Mouse (Mus musculus) layer of hippocampus, adult 2 months (tissue): ENCODE data around the gene Ryr2. TPM values are rescaled to one million over a fixed set of nuclear protein-coding genes. Genes with fewer than 3 reads are reported as not detected.
"Not testable (repeated sequence)": the region's sequence is repeated elsewhere in the genome, so short reads cannot be mapped to it uniquely, and the experiment has no call there.

Experiments used
- DNase-seq, 2 experiments: peaks; one replicate each; pipeline ENCODE4 v3.0.0; 2022; ENCODE audit warnings: low spot score in 2 of 2
- H3K27ac ChIP-seq: fragments of 200-600 bp; 2 replicates; pipeline ENCODE4 v1.8.1; 2022
- H3K4me3 ChIP-seq: fragments of 200-600 bp; 2 replicates; pipeline ENCODE4 v1.8.1; 2022; ENCODE audit warnings: mild to moderate bottlenecking
- CTCF ChIP-seq: fragments of 200-600 bp; conservative IDR thresholded peaks from 2 replicates; pipeline ENCODE4 v1.8.1; 2022; ENCODE audit warnings: antibody characterized with exemption, mild to moderate bottlenecking, moderate library complexity
- long read RNA-seq, 2 experiments: library from polyadenylated mRNA; stranded (forward); transcript quantifications; one replicate each; pipeline ENCODE4 v2.0.0; 2021; ENCODE audit warnings: borderline mapping rate in 2 of 2
- total RNA-seq, 2 experiments: library from RNA; stranded (reverse); gene quantifications; 2 replicates each; pipeline ENCODE4 v1.2.3; 2021

The Ryr2 gene
- total RNA-seq, result 100 to 1,000 TPM; 251 to 264 TPM
- long read RNA-seq, experiment 1, partial matches to known transcripts, result 1 of 9 reads
- long read RNA-seq, experiment 1, other reads (novel, unspliced or antisense), result 8 of 9 reads
- long read RNA-seq, experiment 2, partial matches to known transcripts, result 5 of 13 reads
- long read RNA-seq, experiment 2, other reads (novel, unspliced or antisense), result 8 of 13 reads

DNA sequence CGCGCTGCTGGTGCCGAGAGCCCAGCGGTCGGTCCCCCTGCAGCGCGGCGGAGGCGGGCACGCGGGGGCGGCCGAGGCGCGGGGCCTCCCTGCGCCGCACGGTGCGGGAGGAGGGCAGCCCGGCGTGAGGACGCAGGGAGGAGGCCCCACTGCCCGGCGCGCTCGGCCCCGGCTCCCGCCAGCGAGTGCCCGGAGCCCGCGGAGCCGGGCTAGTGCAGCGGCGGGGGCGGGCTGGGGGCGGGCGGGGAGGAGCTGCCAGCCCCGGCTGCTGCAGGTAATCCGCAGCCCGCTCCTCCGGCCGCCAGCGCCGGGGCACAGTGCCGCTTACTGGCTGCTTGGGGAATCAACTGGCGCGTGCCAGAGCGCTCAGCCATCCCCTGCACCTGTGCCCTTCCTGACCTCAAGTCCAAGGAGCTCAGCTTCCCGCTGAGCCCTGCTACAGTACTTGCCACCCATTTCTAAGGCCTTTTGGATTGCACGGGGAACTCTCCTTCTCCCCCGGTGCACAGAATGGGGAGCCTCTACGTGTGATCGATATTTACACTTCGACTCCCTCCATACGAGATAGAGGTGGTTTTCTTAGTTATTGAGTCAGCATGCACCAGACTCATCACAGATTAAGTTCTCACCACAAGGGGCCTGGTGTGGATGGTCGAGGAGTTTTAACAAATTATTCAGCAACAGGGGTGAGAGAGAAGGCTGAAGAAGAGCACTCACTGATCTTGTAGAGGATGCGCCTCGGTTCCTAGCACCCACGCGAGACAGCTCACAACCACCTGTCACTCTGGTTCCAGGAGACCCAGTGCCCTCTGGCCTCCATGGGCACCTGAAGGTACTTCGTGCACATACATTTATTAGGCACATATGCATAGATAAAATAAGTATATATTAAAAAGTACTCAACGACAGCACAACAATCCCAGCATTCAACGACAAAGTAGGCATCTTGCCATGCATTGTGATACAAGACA is at the start of gene Ryr2:
Ryr2 (minus strand) TSS at position 284 of the 971 bp plus-strand sequence.
- TF ChIP-seq CTCF, result peak; percentile 89
- H3K4me3 ChIP-seq, result peak within 1 kb of the TSS; percentile 67
- H3K27ac ChIP-seq, result peak within 1 kb of the TSS; percentile 99
- peak; percentile 60 to 70 for DNase-seq

DNA sequence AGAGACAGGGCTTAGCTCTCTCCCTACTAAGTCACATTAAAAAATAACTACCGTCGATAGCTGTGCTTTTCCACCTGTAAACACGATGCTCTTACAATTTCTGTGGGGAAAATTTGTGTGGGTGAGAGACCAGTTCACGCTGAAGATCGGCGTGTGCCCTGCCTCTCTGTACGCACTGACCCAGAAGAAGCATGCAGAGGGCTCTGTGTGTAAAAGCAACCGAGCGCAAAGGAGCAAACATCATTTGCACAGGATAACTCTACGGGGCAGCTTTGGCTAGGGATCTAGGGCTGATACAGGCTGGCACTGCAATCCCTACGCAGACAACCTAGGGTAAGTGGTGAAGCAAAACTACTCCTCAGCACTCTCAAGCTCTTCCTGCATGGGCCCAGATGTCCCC is 47.2 kb upstream of the Ryr2 start:
- no peak for DNase-seq
- no peak for TF ChIP-seq CTCF
- Histone ChIP-seq H3K4me3 (no peak overlapping the region), H3K27ac (no peak overlapping the region)

DNA sequence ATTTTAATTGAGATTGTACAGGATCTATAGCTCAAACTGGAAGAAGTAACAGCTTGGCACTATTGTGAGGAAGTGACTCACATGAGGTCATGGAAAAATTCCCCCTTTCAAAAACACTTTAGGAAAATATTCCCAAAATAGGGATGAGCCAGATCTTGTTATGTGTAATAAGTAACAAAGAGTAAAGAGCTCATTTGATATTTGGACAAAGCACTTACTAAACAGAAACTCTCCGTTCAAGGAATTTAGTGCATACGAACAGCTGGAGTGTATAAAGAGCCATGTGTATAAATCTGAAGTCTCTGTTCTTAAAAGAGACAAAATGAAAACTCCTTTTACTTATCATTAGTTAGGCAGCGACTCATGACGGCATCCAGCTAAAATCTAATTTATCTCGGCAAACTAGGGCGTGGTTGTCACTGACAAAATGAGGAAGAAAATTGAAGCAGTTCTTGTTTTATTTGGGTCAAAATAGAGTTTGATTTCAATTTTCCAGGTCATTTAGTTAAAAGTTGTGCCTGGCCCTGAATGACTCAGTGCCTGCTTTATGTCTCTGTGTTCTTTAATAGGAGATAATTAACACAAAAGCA is 40.3 kb upstream of the Ryr2 start:
- Histone ChIP-seq H3K27ac (no peak overlapping the region), H3K4me3 (no peak overlapping the region)
- TF ChIP-seq CTCF, result no peak

DNA sequence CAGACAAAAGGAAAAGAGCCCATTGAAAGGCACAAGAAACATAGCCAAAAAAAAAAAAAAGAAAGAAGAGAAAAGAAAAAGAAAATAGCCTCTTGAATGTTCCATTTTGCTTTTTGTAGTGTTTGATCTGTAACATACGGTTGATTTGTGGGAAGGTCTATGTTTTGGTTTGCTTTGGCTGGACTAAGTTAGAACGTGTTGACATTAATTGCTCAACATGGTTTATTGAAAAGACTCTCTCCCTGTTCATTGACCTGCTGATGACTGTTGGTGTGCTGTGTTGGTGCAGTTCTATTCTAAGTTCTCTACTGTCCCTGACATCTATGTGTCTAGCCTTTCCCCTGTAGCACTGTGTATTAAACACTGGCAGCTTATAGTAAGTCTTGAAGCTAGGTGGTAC is 39.7 kb upstream of the Ryr2 start:
- DNase-seq, result no peak
- Histone ChIP-seq H3K27ac (no peak overlapping the region), H3K4me3 (no peak overlapping the region)
- no peak for TF ChIP-seq CTCF

More for the DNA sequence above, 40.3 kb upstream of the Ryr2 start:
- no peak for DNase-seq

DNA sequence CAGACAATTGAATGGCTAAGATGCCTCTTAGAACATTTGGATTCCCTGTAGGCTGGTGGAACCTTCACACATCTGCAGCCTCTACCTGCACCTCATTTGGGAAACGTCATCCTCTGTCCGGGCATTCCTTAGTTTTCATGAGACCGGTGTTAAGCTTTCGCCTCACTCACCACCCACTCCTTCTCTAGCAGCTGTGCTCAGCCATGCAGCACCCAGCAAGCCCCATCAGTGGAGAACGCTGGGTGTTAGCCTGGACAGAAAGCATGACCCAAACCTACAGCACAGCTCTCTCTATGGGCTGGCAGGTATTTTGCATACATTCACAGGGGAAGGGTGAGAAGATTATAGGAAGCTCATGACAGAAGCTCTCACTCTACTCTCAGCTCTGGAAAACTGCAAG is 36.6 kb upstream of the Ryr2 start:
- TF ChIP-seq CTCF, result no peak
- no peak for DNase-seq
- Histone ChIP-seq H3K4me3 (no peak overlapping the region), H3K27ac (no peak overlapping the region)

DNA sequence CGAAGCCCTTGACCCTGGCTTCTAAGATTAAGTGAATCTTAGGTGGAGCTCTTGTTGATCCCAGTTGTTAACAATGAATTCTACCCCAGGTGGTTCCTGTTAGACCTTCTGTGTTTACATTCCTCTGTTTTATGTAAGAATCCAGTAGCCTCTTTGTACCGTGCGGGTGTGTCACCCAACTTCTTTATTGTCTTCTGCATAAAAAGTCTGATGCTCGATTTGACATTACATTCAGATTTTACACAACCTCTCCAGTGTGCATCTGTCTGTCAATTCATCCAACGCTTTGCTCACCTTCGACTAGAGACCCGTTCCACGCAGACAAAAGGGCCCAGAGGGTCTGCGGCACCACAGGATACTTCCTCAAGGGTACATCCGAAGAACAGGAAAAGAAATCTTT is 29.7 kb upstream of the Ryr2 start:
- not testable (repeated sequence) for DNase-seq, H3K4me3 ChIP-seq, H3K27ac ChIP-seq

DNA sequence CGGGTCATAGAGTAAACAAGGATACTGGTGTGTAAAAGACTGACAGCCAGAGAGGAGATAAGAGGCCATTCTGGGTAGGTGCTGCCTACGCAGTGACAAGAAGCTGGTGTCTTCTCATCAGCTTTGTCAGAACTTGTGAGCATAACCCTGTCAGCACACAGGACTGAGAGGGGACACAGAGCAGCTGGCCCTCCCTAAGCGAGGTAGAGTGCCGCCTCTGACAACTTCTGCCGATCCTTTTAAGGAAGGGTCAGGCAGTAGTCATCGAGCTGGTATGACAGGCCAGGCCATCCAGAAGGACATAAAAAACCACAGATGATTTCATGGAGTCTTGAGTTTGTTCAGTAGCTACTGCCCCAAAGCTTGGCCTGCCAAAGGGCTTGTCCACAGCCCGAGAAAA is 26.8 kb upstream of the Ryr2 start:
- Histone ChIP-seq H3K27ac (no peak overlapping the region), H3K4me3 (no peak overlapping the region)
- no peak for TF ChIP-seq CTCF
- no peak for DNase-seq

DNA sequence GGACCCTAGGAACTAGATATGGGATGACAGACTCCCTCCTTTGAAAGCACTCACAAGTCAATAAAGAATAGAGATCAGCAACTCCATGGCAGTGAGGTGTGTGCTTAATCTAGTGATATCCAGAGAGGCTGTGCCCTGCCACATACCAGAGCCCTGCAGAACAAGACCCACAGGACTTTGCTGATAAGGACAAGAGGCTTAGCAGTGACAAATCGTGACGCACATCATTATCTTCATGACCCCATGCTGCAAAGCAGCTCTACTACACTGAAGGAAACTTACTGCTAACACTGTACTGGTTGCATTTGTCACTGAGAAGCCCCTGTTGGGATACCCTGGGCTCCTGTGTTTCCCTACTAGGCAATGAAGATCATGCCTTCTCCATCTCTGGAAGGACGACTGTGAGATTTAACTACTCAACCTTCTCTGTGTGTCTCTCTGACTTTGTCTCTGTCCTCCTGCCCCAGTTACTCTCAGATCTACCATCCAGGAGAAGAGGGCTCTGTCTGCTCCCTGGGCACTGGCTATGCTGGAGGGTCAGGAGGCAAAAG is 25.5 kb upstream of the Ryr2 start:
- TF ChIP-seq CTCF, result no peak
- DNase-seq, result no peak
- H3K27ac ChIP-seq, result no peak overlapping the region
- H3K4me3 ChIP-seq, result no peak overlapping the region

DNA sequence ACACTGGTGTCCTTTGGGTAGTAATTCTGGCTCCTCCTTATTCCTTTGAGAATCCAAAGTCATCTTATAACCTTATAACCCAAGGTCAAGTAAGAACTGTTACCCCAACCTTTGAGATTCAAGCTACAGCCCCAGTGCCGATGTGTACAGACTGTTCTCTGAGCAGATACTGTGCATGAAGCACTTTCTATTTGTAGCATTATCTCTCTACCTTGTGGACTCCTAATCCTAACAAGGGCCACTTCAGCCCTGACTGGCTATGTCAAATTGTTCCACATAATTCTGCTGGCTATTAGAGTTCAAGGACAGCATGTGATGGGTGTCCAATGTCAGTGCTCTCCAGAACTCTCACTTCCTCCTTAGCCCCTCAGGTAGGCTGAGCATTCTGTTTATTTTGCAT is 22.4 kb upstream of the Ryr2 start:
- H3K4me3 ChIP-seq, result no peak overlapping the region
- no peak for DNase-seq
- no peak overlapping the region for H3K27ac ChIP-seq
- TF ChIP-seq CTCF, result no peak

DNA sequence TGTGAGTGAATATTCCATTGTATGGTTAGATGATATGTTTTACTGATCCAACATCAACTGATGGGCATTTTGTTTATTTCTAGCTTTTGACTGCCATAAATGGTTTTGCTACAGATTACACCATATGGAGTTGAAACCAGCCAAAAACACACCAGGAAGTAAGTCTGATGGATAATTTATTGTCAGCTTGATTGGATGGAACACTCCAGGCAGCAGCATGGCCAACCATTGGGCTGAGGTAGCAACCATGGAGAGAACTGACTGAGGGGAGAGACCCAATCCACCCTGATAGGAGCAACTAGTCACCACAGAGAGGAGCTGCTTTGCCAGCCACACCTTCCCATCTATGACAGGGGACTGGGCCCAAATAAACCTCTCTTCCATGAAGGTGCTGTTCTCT is 19.4 kb upstream of the Ryr2 start:
- no peak overlapping the region for H3K4me3 ChIP-seq
- no peak for DNase-seq
- peak overlapping the region; percentile 7; the same call in 1 of the 2 replicates for H3K27ac ChIP-seq
- no peak for TF ChIP-seq CTCF

DNA sequence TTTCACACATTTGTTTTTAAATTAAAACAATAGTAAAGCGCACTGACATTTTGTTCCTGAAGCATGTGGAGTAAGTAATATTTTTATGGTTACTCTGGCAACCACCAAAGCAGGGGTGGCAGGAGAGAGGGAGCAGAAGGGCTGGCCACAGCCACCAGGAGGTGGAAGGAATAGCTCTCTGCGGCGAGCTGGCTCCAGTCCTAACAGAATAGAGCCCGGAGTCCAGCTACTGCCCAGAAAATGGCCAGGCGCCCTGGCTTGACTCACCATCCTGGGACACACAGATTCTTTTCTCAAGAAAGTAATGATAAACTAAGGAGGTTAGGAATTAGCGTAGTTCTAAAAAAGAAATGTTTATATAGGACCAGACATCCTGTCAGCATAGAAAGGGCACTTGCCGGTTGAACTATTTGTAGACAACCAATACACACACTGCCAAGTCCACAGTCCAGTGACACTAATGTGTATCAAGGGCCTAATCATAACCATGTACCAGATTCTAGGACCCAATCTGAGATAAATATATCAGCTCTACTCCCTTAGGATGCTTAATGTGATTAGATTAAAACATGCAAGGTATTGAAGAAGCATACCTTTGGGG is 18.3 kb upstream of the Ryr2 start:
- Histone ChIP-seq H3K4me3 (no peak overlapping the region), H3K27ac (peak overlapping the region; percentile 80)
- peak in 1 of 2 experiments; percentile 40 for DNase-seq
- peak; percentile 54 for TF ChIP-seq CTCF

DNA sequence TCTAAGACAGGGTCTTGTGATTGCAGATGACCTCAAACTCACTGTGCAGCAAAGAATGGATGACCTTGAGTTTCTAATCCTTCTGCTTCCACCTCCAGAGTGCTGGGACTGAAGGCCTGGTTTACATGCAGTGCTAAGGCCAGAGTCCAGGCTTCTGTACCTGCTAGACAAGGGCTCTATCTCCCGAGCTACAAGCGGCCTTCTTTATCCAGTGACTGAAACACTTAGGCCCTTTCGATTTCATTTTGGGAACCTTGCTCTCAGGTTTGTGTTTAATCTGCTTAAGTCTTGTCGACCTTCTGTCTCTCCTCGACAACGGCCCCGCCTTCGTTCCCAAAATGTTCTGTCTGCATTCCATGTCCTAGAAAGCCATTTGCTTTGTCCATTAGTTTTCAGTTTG is 8.8 kb upstream of the Ryr2 start:
- H3K27ac ChIP-seq, result no peak overlapping the region
- DNase-seq, result no peak
- no peak overlapping the region for H3K4me3 ChIP-seq
- no peak for TF ChIP-seq CTCF

DNA sequence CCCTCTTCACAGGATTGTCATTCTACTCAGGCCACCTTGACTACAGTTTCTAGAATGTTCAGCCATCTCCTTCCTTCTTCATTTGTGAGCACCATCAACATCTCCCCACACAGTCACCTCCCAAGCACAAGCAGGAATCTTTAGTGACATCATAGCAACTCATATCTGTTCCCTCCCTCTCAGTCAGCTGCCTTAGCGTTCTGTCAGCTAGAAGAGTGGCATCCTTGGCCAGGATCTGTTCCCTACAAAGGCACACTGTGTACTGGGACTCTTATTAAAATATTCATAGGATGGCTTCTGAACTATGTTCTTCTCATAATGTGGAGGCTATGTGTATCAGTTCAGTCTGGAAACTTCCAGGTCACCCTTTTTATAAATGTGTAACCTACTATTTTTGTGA is 8.1 kb upstream of the Ryr2 start:
- H3K27ac ChIP-seq, result no peak overlapping the region
- H3K4me3 ChIP-seq, result no peak overlapping the region
- no peak for TF ChIP-seq CTCF
- DNase-seq, result no peak
